Mouse (Mus musculus): ENCODE measurements around the gene Ppa2.

Gene Ppa2

DNA sequence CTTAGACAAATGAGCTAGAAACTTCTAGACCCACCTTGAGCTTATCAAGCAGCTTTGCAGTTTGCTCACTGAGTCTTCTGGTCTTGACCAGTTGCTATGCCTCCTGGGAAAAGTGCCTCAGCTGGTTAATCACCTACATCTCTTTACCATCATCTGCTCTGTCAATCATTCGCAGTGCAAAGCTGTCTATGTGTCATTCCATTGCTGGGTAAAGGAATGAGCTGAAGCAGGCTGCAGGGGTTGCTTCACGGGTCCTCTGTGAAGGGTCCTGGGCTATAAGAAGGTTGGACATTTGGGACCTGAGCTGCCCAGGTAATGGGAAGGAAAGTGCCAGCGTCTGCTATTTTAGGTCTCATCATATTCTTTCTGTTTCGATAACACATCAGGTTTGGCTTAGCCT is 93.9 kb downstream of the Ppa2 start:
- 90% methylated on average over 4 of the region's 4 CpGs for WGBS

GRCm38 (mm10) chr3:133405636-133406035 is 95.7 kb downstream of the Ppa2 start:
- WGBS = 87% methylated on average over 3 of the region's 3 CpGs

GRCm38 (mm10) chr3:133406248-133406647 is 96.3 kb downstream of the Ppa2 start:
- WGBS = 93% methylated on average over 5 of the region's 5 CpGs

GRCm38 (mm10) chr3:133411123-133411675 is 101.3 kb downstream of the Ppa2 start:
- WGBS = 80% methylated on average over 4 of the region's 4 CpGs

DNA sequence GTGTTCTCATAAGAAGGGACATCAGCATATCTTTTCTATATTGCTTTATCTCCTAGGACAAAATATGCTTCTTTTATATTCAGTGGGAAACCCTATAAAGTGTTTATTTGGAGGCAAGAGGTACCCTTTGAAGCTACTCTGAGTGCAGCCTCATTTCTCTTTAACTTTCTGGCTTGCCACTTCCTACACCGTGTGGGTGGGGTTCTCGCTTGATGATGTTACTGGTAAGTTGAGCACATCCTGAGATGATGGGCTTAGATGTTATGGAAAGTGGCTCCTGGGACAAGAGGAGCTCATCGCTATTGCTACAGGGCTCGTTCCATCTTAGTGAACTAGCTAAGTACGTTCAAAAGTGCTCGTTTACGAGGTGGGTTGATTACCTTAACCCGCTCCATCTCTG is 101.9 kb downstream of the Ppa2 start:
- WGBS = 84% methylated on average over 8 of the region's 8 CpGs

GRCm38 (mm10) chr3:133414747-133415146 is 104.8 kb downstream of the Ppa2 start:
- WGBS = 64% methylated on average over 4 of the region's 4 CpGs
